Mouse (Mus musculus): ENCODE data around the gene Eef1g. TPM values are rescaled to one million over a fixed set of nuclear protein-coding genes. Genes with fewer than 3 reads are reported as not detected.
A peak's percentile ranks its signal among the peaks of the same experiment; 100 is the strongest.

The Eef1g gene
- polyA plus RNA-seq, 1 experiment from 2014 or later = 476 TPM

DNA sequence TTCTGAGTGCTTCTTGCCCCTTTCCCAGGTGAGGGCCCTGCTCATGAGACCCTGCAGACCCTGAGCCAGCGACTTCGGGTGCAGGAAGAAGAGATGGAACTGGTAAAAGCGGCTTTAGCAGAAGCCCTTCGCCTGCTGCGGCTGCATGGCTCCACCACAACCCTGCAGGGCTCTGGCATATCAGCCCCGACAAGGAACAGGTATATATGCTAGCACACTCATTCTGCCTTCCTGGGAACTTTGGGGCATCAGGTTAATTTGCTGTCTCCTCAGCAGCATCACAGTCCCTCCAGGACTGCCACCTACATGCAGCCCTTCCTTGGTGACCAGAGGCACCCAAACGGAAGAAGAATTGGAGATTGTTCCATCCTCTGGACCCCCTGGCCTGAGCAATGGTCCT lies 36.1 kb upstream of the Eef1g start:
- peaks cover 63% of the 10 kb centered on the region for H3K36me3 ChIP-seq
- WGBS = 77% methylated on average over 7 of the region's 7 CpGs
- ATAC-seq (replicated peaks; ENCODE audit: low FRiP score) = no peak

DNA sequence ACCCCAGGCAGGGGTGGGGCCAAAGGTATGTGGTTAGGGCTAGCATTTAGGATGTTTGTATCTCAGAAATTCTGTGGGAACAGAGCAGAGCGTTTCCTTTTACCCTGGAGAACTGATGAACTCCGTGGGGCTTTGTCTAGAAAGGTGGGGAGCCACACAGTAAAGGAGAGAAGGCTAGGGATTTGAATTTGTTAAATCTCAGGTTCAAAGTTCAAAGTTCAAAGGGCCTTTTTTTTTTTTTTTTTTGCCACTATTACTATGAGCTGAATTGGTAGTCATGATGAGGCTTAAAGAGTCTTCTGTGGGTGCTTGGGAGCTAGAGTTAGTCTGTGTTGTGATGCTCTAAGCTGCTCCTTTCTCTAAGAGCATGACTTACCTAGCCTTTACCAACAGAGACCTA lies 30.1 kb upstream of the Eef1g start:
- Histone ChIP-seq H3K4me1 (peaks cover 16% of the 10 kb centered on the region), H3K9ac (no peak overlapping the region), H3K27me3 (no peaks in the 10 kb centered on the region), H3K4me3 (replicated peaks) (no peak overlapping the region), H3K9me3 (replicated peaks) (no peaks in the 10 kb centered on the region), H3K36me3 (peaks cover 72% of the 10 kb centered on the region), H3K4me2 (no peak overlapping the region), H3K27ac (no peak overlapping the region)
- ATAC-seq (replicated peaks; ENCODE audit: low FRiP score) = no peak
- WGBS = 90% methylated on average over 2 of the region's 2 CpGs

More for the DNA sequence above, 36.1 kb upstream of the Eef1g start:
- Histone ChIP-seq H3K27me3 (no peaks in the 10 kb centered on the region), H3K9ac (peak overlapping the region; percentile 78), H3K9me3 (replicated peaks) (no peaks in the 10 kb centered on the region), H3K27ac (no peak overlapping the region), H3K4me2 (peak overlapping the region; percentile 78), H3K4me1 (peaks cover 26% of the 10 kb centered on the region), H3K4me3 (replicated peaks) (peak overlapping the region; percentile 81)

- H3K9me3 ChIP-seq (replicated peaks) = no peaks in the 10 kb centered on the region
- H3K36me3 ChIP-seq = peaks cover 63% of the 10 kb centered on the region
- 75% methylated on average over 15 of the region's 15 CpGs for WGBS
- peak overlapping the region; percentile 72 for H3K4me2 ChIP-seq
- H3K9ac ChIP-seq = peak overlapping the region; percentile 96
- peak overlapping the region; percentile 99 for H3K27ac ChIP-seq
- no peaks in the 10 kb centered on the region for H3K27me3 ChIP-seq
- ATAC-seq (replicated peaks; ENCODE audit: low FRiP score) = no peak
- peaks cover 44% of the 10 kb centered on the region for H3K4me1 ChIP-seq
- H3K4me3 ChIP-seq (replicated peaks) = peak overlapping the region; percentile 63
Measured at GRCm38 (mm10) chr19:8940526-8941133, 26.2 kb upstream of the Eef1g start.

DNA sequence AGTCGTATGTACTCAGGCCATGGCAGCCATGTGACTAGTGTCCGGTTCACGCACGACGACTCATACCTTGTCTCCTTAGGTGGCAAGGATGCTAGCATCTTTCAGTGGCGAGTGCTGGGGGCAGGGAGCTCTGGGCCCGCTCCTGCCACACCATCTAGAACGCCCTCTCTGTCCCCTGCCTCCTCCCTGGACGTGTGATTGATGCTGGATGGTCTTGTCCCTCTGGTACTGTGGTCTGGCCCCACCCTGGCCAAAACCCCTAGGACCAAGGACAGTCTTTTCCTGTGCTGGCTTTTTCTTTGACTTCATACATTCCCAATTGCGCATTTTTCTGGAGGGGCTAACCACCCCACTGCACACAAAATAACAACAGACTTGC lies 25.7 kb upstream of the Eef1g start:
- peaks cover 63% of the 10 kb centered on the region for H3K36me3 ChIP-seq

GRCm38 (mm10) chr19:8941515-8942217 lies 25.2 kb upstream of the Eef1g start, which contains the start of gene Mta2:
Gene Mta2, plus strand, starts transcription at chr19:8941875.
- under 1% methylated on average over 64 of the region's 64 CpGs for WGBS

More for the DNA sequence above, 25.7 kb upstream of the Eef1g start:
- ATAC-seq (replicated peaks; ENCODE audit: low FRiP score) = peak; percentile 22
- no peaks in the 10 kb centered on the region for H3K27me3 ChIP-seq
- no peaks in the 10 kb centered on the region for H3K9me3 ChIP-seq (replicated peaks)
- H3K27ac ChIP-seq = peak overlapping the region; percentile 99
- H3K4me1 ChIP-seq = peaks cover 45% of the 10 kb centered on the region
- peak overlapping the region; percentile 72 for H3K4me2 ChIP-seq
- peak overlapping the region; percentile 63 for H3K4me3 ChIP-seq (replicated peaks)
- WGBS = 25% methylated on average over 10 of the region's 10 CpGs
- H3K9ac ChIP-seq = peak overlapping the region; percentile 96

GRCm38 (mm10) chr19:8942276-8942964 lies 24.4 kb upstream of the Eef1g start:
- Histone ChIP-seq H3K4me2 (peak overlapping the region; percentile 72), H3K9me3 (replicated peaks) (no peaks in the 10 kb centered on the region), H3K36me3 (peaks cover 63% of the 10 kb centered on the region), H3K9ac (peak overlapping the region; percentile 96), H3K27ac (peak overlapping the region; percentile 99), H3K4me3 (replicated peaks) (peak overlapping the region; percentile 63), H3K4me1 (peaks cover 45% of the 10 kb centered on the region), H3K27me3 (no peaks in the 10 kb centered on the region)
- peak; percentile 73 for ATAC-seq (replicated peaks; ENCODE audit: low FRiP score)
- WGBS = 0% methylated on average over 46 of the region's 46 CpGs

More at GRCm38 (mm10) chr19:8941515-8942217, 25.2 kb upstream of the Eef1g start, which contains the start of gene Mta2:
- Histone ChIP-seq H3K27me3 (no peaks in the 10 kb centered on the region), H3K9me3 (replicated peaks) (no peaks in the 10 kb centered on the region), H3K4me3 (replicated peaks) (peak within 1 kb of the TSS; percentile 63), H3K4me2 (peak within 1 kb of the TSS; percentile 72), H3K9ac (peak within 1 kb of the TSS; percentile 96), H3K27ac (peak within 1 kb of the TSS; percentile 99), H3K4me1 (peaks cover 45% of the 10 kb centered on the region), H3K36me3 (peaks cover 63% of the 10 kb centered on the region)
- peak; percentile 94 for ATAC-seq (replicated peaks; ENCODE audit: low FRiP score)

DNA sequence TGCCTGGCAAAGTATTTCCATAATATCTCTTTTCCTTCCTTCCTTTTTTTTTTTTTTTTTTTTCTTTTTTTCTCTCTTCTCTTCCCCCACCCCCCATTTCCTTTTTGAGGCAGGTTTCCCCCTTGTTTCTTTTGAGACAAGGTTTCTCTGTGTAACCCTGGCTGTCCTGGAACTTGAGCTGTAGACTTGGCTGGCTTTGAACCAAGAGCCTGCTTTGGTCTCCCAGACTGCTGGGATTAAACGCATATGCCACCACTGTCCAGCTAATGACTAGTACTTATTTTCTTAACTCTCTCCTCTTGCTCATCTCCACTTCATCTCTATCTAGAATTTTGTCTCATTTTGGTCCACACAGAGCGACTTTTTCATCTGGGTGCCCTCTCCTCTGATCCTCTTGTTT lies 23.8 kb upstream of the Eef1g start:
- Histone ChIP-seq H3K9ac (peak overlapping the region; percentile 96), H3K4me2 (peak overlapping the region; percentile 72), H3K27me3 (no peaks in the 10 kb centered on the region), H3K4me3 (replicated peaks) (peak overlapping the region; percentile 63), H3K9me3 (replicated peaks) (no peaks in the 10 kb centered on the region), H3K27ac (peak overlapping the region; percentile 99), H3K36me3 (peaks cover 64% of the 10 kb centered on the region), H3K4me1 (peaks cover 45% of the 10 kb centered on the region)
- ATAC-seq (replicated peaks; ENCODE audit: low FRiP score) = no peak
- WGBS = 55% methylated on average over 2 of the region's 2 CpGs

DNA sequence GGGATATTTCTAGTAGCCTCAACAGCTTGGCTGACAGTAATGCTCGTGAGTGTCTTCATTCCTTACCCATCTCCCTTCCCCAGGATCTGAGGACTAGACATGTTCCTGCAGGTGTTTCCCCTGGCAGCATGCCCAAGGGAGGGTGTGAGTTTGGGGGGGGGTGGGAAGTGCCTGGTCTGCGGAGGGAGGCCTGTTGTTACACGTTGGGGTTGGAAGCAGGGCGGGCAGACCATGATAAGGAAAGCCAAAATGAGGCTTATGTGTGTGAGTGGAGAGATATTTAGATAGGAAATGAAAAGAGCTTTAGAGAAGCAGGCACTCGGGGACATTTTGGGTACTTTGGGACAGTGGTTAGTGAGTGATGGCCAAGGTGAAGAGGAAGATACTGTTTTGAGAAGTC lies 22.8 kb upstream of the Eef1g start:
- H3K9ac ChIP-seq = peak overlapping the region; percentile 41; the same call in 1 of the 2 replicates
- no peak for ATAC-seq (replicated peaks; ENCODE audit: low FRiP score)
- H3K27me3 ChIP-seq = no peaks in the 10 kb centered on the region
- H3K9me3 ChIP-seq (replicated peaks) = no peaks in the 10 kb centered on the region
- peak overlapping the region; percentile 73 for H3K27ac ChIP-seq
- H3K36me3 ChIP-seq = peaks cover 64% of the 10 kb centered on the region
- peak overlapping the region; percentile 72 for H3K4me2 ChIP-seq
- peak overlapping the region; percentile 63 for H3K4me3 ChIP-seq (replicated peaks)
- peaks cover 45% of the 10 kb centered on the region for H3K4me1 ChIP-seq
- WGBS = 52% methylated on average over 5 of the region's 5 CpGs

- Histone ChIP-seq H3K9me3 (replicated peaks) (no peaks in the 10 kb centered on the region), H3K36me3 (peaks cover 64% of the 10 kb centered on the region), H3K4me3 (replicated peaks) (peak overlapping the region; percentile 35), H3K4me2 (peak overlapping the region; percentile 72), H3K27me3 (no peaks in the 10 kb centered on the region), H3K27ac (peak overlapping the region; percentile 33), H3K4me1 (peaks cover 45% of the 10 kb centered on the region), H3K9ac (peak overlapping the region; percentile 26; the same call in 1 of the 2 replicates)
- ATAC-seq (replicated peaks; ENCODE audit: low FRiP score) = no peak
- 20% methylated on average over 5 of the region's 5 CpGs for WGBS
Measured at GRCm38 (mm10) chr19:8944750-8945149, 22.1 kb upstream of the Eef1g start.

GRCm38 (mm10) chr19:8945251-8945650 lies 21.6 kb upstream of the Eef1g start:
- WGBS = 79% methylated on average over 6 of the region's 6 CpGs
- H3K4me1 ChIP-seq = peaks cover 42% of the 10 kb centered on the region

GRCm38 (mm10) chr19:8946929-8947328 lies 19.9 kb upstream of the Eef1g start:
- Histone ChIP-seq H3K9me3 (replicated peaks) (no peaks in the 10 kb centered on the region), H3K9ac (no peak overlapping the region), H3K4me3 (replicated peaks) (no peak overlapping the region), H3K4me2 (no peak overlapping the region), H3K27ac (no peak overlapping the region), H3K4me1 (peaks cover 29% of the 10 kb centered on the region), H3K27me3 (no peaks in the 10 kb centered on the region), H3K36me3 (peaks cover 86% of the 10 kb centered on the region)
- ATAC-seq (replicated peaks; ENCODE audit: low FRiP score) = no peak
- 93% methylated on average over 7 of the region's 7 CpGs for WGBS

More at GRCm38 (mm10) chr19:8945251-8945650, 21.6 kb upstream of the Eef1g start:
- Histone ChIP-seq H3K36me3 (peaks cover 69% of the 10 kb centered on the region), H3K9ac (peak overlapping the region; percentile 26; the same call in 1 of the 2 replicates), H3K27me3 (no peaks in the 10 kb centered on the region), H3K4me3 (replicated peaks) (peak overlapping the region; percentile 35), H3K27ac (peak overlapping the region; percentile 33), H3K9me3 (replicated peaks) (no peaks in the 10 kb centered on the region), H3K4me2 (peak overlapping the region; percentile 72)
- ATAC-seq (replicated peaks; ENCODE audit: low FRiP score) = no peak

DNA sequence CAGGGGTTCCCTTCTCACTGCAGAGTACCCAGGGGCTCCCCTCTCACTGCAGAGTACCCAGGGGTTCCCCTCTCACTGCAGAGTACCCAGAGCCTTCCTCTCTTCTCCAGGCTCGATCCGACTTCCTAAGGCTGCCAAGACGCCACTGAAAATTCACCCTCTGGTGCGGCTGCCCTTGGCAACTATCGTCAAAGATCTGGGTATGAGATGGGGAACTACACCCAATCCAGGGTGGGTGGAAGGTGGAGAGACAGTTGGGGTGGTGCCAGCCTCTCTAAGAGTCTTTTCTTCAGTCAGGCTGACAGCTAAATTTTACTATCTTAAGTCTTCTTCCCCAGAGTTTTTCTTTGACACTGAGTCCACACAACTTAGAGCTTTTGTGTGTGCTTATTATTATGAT lies 16.7 kb upstream of the Eef1g start:
- no peak overlapping the region for H3K4me2 ChIP-seq

More for the DNA sequence above, 16.7 kb upstream of the Eef1g start:
- no peak overlapping the region for H3K27ac ChIP-seq
- no peaks in the 10 kb centered on the region for H3K9me3 ChIP-seq (replicated peaks)
- peaks cover 25% of the 10 kb centered on the region for H3K4me1 ChIP-seq
- H3K36me3 ChIP-seq = peaks cover 81% of the 10 kb centered on the region
- no peaks in the 10 kb centered on the region for H3K27me3 ChIP-seq
- no peak overlapping the region for H3K9ac ChIP-seq
- WGBS = 93% methylated on average over 5 of the region's 5 CpGs
- H3K4me3 ChIP-seq (replicated peaks) = no peak overlapping the region
- no peak for ATAC-seq (replicated peaks; ENCODE audit: low FRiP score)

All from kidney, embryonic 15.5 days (tissue).